Mouse (Mus musculus) right cerebral cortex, postnatal 36 days (tissue): ENCODE results near the gene Mier2.
A peak's percentile ranks its signal among the peaks of the same experiment; 100 is the strongest.

Experiments
- DNase-seq, 2 experiments: peaks; one replicate each; pipeline ENCODE4 v3.0.0; 2022; ENCODE audit warnings: low spot score in 2 of 2, mixed read lengths in 1 of 2

The Mier2 gene

DNA sequence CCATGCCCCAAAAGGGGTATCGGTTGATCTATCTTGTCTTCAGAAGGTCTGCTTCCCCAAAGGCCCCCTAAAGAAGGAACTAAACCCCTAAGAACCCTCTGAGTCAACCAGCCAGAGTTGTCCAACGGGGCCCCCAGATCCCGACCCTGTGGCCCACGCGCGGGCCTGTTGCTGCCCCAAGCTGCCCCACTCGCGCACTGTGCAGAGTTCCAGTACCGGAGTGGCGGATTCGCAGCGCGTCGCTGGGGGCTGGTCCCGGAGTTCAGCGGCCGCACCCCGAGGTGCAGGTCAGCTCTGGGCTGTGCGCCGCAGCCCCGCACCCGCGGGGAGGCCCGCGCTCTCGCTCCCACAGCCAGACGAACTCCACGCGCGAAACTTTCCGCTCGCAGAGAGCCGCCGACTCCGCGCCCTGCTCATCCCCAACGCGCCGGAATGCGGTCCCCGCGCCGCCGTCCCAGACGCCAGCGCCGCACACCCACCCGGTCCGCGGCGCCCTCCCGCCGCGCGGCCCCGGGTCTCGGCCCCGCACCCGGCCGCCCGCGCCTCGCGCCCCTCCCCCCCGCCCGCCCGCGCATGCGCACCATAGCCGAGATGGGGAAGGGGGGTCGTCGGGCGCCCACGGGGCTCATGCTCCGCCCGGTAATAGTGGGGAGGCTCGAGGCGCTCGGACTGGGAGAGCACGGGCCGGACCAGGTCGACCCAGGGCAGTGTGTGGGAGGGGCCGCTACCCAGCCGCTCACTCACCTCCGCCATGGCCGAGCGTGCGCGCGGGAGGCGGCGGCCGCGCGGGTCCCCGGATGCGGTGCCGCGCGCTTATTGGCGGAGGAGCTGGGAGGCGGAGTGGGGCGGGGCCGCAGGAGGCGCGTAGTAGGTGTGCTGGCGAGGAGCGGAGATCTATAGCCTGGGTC lies at the start of gene Mier2:
Mier2 (minus strand) TSS at position 870 of the 908 bp plus-strand sequence.
- DNase-seq, result peak; percentile 71 to 77

DNA sequence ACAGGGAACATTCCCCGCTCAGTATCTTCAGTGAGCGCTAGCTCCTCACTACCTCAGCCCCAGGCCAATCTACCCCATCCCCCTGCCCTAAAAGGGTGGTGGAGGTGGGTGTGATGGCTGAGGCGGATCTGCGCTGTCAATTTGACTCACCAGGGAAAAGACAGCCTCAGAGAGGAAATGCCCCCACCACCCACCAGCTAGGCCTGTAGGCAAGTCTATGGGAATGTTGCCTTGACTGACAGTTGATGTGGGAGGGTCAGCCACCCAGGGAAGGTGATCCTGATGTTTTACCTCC lies 42.9 kb upstream of the Mier2 start:
- DNase-seq, result peak; percentile 39 to 44

DNA sequence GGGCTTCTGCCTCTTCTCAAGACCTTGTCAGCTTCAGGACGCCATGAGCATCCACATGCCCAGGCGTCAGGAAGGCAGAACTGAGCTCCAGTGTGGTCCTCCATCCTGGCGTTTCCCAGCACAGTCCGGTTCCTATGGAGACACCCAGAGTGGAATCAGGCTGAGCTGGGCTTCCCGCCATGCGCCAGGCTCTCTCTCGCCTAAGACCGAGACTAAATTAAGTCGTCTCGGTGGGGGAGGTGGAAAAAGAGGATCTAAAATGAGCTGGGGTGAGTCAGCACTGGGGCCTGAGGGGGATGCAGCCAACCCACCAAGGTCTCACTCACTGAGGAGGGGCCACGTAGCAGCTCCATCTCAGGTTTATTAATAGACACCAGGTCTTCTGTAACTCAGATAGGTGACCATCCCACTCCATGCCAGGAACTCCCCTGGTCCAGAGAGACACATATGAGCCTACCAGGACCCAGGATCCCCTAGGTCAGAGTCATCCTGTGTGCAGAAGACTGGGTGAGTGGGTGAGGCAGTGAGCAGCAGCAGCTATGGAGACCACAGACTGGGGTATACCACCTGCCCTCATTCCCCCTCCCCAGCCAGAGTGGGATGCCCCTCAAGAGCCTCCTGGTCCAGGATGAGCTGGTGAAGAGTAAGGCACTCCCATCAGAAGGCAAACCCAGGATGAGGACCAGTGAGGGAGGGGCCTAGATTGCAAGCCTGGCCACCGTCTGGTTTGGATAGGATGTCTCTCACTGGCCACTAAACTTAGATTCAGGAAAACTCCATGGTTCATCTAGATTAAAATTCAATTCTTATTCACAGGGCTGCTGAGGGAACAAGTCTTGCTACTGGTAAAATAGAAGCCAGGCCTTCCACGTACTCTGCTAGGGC lies 42.3 kb upstream of the Mier2 start:
- peak; percentile 75 to 82 for DNase-seq

- no peak for DNase-seq
These were observed 40.6 kb upstream of the Mier2 start for GRCm38 (mm10) chr10:79595590-79595929.

GRCm38 (mm10) chr10:79594872-79595589 lies 40.0 kb upstream of the Mier2 start:
- peak; percentile 45 to 55 for DNase-seq

- no peak for DNase-seq
These were observed 39.1 kb upstream of the Mier2 start for GRCm38 (mm10) chr10:79594111-79594510.

GRCm38 (mm10) chr10:79590702-79591101 lies 35.7 kb upstream of the Mier2 start:
- DNase-seq, result no peak

DNA sequence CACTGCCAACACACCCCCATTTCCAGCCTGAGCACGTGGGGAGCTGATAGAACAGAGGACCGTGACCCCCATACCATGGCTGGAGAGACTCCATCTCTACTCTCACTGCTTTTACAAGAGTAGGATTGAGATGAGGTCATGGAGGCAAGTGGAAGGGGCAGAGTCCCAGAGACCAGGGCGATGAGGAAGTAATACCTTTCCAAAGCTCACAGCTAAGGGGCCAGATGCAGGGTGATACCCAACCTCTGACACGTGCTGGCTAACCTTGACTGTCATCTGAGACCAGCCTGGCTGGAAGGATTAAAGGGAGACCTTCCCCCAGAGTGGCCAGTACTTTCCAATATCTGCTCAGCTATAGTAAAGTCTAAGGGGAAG lies 32.7 kb upstream of the Mier2 start:
- DNase-seq, result no peak

DNA sequence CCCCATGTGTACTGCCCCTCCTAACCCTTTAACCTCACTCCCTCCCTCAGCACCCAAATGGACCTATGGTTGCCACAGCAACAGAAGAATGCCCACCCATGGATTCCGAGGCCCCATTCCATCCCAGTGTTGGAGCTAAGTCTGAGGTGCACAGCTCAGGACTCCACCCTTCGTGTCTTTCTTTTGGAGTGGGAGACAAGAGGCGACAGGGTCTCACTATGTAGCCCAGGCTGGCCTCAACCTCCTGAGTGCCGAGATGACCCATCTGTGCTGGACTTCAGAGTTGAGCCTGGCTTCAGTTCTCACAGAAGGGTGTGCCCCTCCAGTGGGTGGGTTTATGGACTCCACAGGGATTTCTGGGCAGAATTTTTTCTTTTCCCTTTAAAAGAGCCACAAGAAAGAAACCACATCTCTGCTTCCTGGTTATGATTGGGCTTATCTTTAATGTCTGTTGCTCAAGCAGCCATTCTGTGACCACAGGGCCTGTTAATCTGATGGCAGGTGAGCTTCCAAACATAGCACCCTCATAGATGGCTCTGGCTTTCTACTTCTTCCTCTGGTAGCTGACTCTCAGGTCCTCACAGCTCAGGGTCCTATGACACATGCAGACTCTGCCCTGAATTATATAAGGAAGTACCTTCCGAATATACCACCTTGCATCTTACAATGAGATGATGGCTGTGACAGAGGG lies 32.2 kb upstream of the Mier2 start, which contains the start of gene Theg:
Theg (minus strand) TSS at position 271 of the 691 bp plus-strand sequence.
- no peak for DNase-seq

- DNase-seq, result no peak
These were observed 31.2 kb upstream of the Mier2 start for GRCm38 (mm10) chr10:79586243-79586642.

GRCm38 (mm10) chr10:79585723-79586122 lies 30.7 kb upstream of the Mier2 start:
- no peak for DNase-seq

DNA sequence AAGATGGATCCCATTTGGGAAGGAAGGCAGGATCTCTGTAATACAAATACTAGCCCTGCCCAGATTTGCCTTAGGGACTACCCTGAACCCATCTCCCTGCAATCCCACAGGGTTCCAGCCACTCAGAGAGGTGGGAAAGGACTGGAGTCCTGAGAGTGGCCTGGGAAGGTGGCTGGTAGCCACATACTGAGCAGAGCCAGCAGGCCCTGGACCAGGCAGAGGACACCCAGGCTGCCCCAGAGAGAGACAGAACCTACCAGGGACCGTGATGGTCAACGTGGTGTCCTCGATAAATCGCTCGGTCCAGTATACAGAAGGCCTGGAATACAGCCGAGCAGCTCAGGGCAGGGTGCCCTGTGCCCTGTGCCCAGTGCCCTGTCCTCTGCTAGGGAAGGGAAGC lies 30.1 kb upstream of the Mier2 start:
- DNase-seq, result no peak

DNA sequence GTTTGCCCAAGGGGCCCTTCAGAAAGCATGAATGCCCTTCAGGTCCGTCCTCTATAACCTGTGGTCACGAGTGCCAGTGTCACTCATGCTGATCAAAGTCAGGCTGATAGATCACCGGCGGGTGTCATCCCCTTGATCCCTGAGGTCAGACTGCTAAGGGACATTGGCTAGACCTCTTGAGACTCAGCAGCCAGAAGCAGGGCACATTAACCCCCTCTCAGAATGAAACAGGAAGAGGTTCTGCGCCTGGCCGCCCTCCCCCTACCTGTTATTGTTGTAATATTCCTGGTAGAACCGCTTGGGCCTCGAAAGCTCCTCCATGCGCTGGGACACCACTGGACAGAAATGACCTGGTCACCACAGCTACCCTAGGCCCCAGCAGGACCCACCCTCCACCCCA lies 29.4 kb upstream of the Mier2 start:
- no peak for DNase-seq

DNA sequence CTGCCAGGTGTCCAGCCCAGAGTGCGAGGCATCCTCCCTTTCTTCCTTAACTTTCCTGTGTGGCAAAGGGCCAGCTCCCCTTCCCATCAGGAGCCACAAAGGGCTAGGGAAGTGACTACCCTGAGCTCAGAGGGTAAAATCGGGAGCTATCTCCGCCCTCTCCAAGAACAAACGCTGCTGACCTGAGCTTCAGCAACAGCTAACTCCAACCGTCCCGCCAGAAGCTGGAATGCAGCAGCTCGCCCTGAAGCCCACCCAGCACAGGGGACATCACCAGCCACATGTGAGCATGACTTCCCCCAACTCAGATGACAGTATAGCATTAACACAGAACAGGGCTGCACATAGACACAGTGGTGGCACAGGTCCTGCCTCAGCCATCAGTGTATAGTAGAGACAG lies 29.0 kb upstream of the Mier2 start:
- no peak for DNase-seq

DNA sequence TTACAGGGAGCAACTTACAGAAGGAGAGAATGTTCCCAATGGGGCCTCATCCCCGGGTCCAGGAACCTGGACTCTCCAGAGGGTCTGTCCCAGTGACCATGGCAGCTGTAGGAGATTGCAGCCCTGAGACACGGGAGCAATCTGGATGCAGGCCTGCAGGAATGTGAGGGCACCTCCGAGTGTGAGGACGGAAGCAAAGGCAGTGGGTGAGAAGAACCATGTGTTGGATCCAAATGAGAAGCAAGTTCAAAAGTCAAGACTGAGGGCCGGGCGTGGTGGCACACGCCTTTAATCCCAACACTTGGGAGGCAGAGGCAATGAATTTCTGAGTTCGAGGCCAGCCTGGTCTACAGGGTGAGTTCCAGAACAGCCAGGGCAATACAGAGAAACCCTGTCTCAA lies 26.5 kb upstream of the Mier2 start:
- no peak for DNase-seq

GRCm38 (mm10) chr10:79580811-79581210 lies 25.8 kb upstream of the Mier2 start:
- no peak for DNase-seq

DNA sequence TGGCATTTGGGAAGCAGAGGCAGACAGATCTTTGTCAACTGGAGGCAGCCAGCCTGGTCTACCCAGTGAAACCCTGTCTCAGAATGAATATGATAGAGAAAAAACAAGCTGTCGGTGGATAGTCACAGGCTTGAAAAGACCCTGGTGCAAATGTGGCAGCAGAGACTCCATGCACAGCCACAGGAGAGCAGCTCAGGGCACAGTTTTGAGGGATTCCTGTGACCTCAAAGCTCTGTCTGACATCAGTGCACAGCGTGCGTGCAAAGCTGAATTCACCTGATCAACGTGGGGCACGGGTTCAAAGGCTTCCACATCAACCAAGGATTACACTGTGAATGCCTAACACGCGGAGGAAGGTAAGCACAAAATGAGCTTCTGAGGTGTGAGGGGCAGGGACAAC lies 25.4 kb upstream of the Mier2 start:
- DNase-seq, result no peak

GRCm38 (mm10) chr10:79579781-79580180 lies 24.8 kb upstream of the Mier2 start:
- no peak for DNase-seq

GRCm38 (mm10) chr10:79578891-79579290 lies 23.9 kb upstream of the Mier2 start:
- no peak for DNase-seq

- DNase-seq, result no peak
These were observed 23.3 kb upstream of the Mier2 start for GRCm38 (mm10) chr10:79578276-79578675.

GRCm38 (mm10) chr10:79577376-79577775 lies 22.4 kb upstream of the Mier2 start:
- no peak for DNase-seq

DNA sequence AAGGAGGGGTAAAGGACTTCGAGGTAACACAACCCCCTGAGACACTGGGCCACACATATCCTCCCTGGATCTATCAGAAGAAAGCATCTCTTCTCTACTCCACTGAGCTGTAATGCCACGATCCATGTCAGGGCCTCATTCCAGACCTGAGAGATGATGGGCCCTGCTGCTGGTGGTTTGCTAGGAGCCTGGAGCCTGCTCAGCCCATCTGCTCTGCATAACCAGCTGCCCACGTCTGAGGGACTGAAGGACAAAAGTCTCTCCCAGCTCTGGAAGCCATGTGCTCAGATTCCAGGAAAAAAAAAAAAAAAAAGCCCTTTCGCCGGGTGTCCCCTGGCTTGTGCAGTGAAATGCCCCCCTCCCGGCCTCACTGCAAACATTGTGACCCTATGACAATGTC lies 20.8 kb upstream of the Mier2 start:
- no peak for DNase-seq
